Mouse (Mus musculus) c-Kit-positive CD71-positive TER-119-positive erythroid progenitor cells, embryonic 14.5 days (primary cell): ENCODE measurements around the gene Nr1d1.
A peak's percentile ranks its signal among the peaks of the same experiment; 100 is the strongest.

Source experiments
- DNase-seq: peaks from one replicate; pipeline ENCODE4 v3.0.0-alpha.2; 2013; ENCODE audit warnings: low spot score

Nr1d1 gene

GRCm38 (mm10) chr11:98751221-98751782 lies 23.8 kb downstream of the Nr1d1 start:
- DNase-seq: no peak

GRCm38 (mm10) chr11:98750351-98751201 lies 24.6 kb downstream of the Nr1d1 start:
- no peak for DNase-seq

GRCm38 (mm10) chr11:98749716-98750115 lies 25.4 kb downstream of the Nr1d1 start:
- DNase-seq: no peak

- DNase-seq: no peak
Observed at GRCm38 (mm10) chr11:98748506-98749416, 26.4 kb downstream of the Nr1d1 start.

- no peak for DNase-seq
Observed at GRCm38 (mm10) chr11:98747804-98748505, 27.2 kb downstream of the Nr1d1 start.

- DNase-seq: peak; percentile 72
Observed at GRCm38 (mm10) chr11:98746855-98747693, 28.1 kb downstream of the Nr1d1 start.

- no peak for DNase-seq
Observed at GRCm38 (mm10) chr11:98745932-98746853, 28.9 kb downstream of the Nr1d1 start.

GRCm38 (mm10) chr11:98744456-98745019 lies 30.6 kb downstream of the Nr1d1 start:
- DNase-seq: no peak

- DNase-seq: no peak
Observed at GRCm38 (mm10) chr11:98743655-98744345, 31.3 kb downstream of the Nr1d1 start.

- DNase-seq: no peak
Observed at GRCm38 (mm10) chr11:98742397-98743291, 32.5 kb downstream of the Nr1d1 start.

- DNase-seq: no peak
Observed at GRCm38 (mm10) chr11:98741622-98742396, 33.3 kb downstream of the Nr1d1 start.

- DNase-seq: no peak
Observed at GRCm38 (mm10) chr11:98741051-98741620, 34.0 kb downstream of the Nr1d1 start.

- DNase-seq: peak; percentile 74
Observed at GRCm38 (mm10) chr11:98740393-98741050, 34.6 kb downstream of the Nr1d1 start, which contains the start of gene Thra. Gene Thra, plus strand, starts transcription at chr11:98740638.

GRCm38 (mm10) chr11:98740026-98740392 lies 35.1 kb downstream of the Nr1d1 start:
- DNase-seq: no peak

GRCm38 (mm10) chr11:98738925-98739324 lies 36.2 kb downstream of the Nr1d1 start:
- no peak for DNase-seq

GRCm38 (mm10) chr11:98738428-98738911 lies 36.7 kb downstream of the Nr1d1 start:
- DNase-seq: no peak
